Mouse (Mus musculus) adrenal gland, adult 2 months (tissue): ENCODE results near the gene Fbxo9. TPM values are rescaled to one million over a fixed set of nuclear protein-coding genes. Genes with fewer than 3 reads are reported as not detected.
A peak's percentile ranks its signal among the peaks of the same experiment; 100 is the strongest.
"Not testable (repeated sequence)": the region's sequence is repeated elsewhere in the genome, so short reads cannot be mapped to it uniquely, and the experiment has no call there.

Source experiments
- DNase-seq: peaks from one replicate; pipeline ENCODE4 v3.0.0; 2021
- polyA plus RNA-seq: library from polyadenylated mRNA; depleted of rRNA; stranded (reverse); fragments of >200 nt; gene quantifications from 2 replicates; pipeline ENCODE4 v1.2.3, GENCODE M21; 2012
- total RNA-seq, 2 experiments: library from RNA; stranded (reverse); gene quantifications; 2 replicates each; pipeline ENCODE4 v1.2.3; 2021

Gene Fbxo9
- total and polyA plus RNA-seq, 3 experiments, result 82.7 to 100 (median 93.8) TPM

- DNase-seq, result peak; percentile 89
These were observed 711 bp downstream of the Fbxo9 start for GRCm38 (mm10) chr9:78107912-78108795.

- DNase-seq, result no peak
These were observed 1.3 kb downstream of the Fbxo9 start for GRCm38 (mm10) chr9:78107582-78107911.

GRCm38 (mm10) chr9:78106821-78107220 is 2.0 kb downstream of the Fbxo9 start:
- DNase-seq, result peak; percentile 10

GRCm38 (mm10) chr9:78105501-78105932 is 3.3 kb downstream of the Fbxo9 start:
- DNase-seq, result no peak

- peak; percentile 74 for DNase-seq
These were observed 3.9 kb downstream of the Fbxo9 start for GRCm38 (mm10) chr9:78104973-78105372.

- no peak for DNase-seq
These were observed 4.8 kb downstream of the Fbxo9 start for GRCm38 (mm10) chr9:78103965-78104560.

- no peak for DNase-seq
These were observed 7.4 kb downstream of the Fbxo9 start for GRCm38 (mm10) chr9:78101431-78101830.

- no peak for DNase-seq
These were observed 7.9 kb downstream of the Fbxo9 start for GRCm38 (mm10) chr9:78100956-78101355.

- DNase-seq, result no peak
These were observed 12.5 kb downstream of the Fbxo9 start for GRCm38 (mm10) chr9:78096376-78096775.

GRCm38 (mm10) chr9:78095686-78096085 is 13.2 kb downstream of the Fbxo9 start:
- DNase-seq, result no peak

GRCm38 (mm10) chr9:78090596-78090995 is 18.3 kb downstream of the Fbxo9 start:
- no peak for DNase-seq

GRCm38 (mm10) chr9:78089906-78090305 is 19.0 kb downstream of the Fbxo9 start:
- no peak for DNase-seq

- DNase-seq, result no peak
These were observed 19.9 kb downstream of the Fbxo9 start for GRCm38 (mm10) chr9:78088971-78089370.

GRCm38 (mm10) chr9:78088521-78088920 is 20.3 kb downstream of the Fbxo9 start:
- DNase-seq, result no peak

- no peak for DNase-seq
These were observed 21.1 kb downstream of the Fbxo9 start for GRCm38 (mm10) chr9:78087751-78088150.

GRCm38 (mm10) chr9:78085722-78086287 is 23.1 kb downstream of the Fbxo9 start:
- no peak for DNase-seq

- no peak for DNase-seq
These were observed 24.5 kb downstream of the Fbxo9 start for GRCm38 (mm10) chr9:78084341-78084740.

GRCm38 (mm10) chr9:78081835-78082234 is 27.0 kb downstream of the Fbxo9 start:
- no peak for DNase-seq

- DNase-seq, result no peak
These were observed 30.6 kb downstream of the Fbxo9 start for GRCm38 (mm10) chr9:78078240-78078639.

GRCm38 (mm10) chr9:78075256-78075655 is 33.6 kb downstream of the Fbxo9 start:
- no peak for DNase-seq

GRCm38 (mm10) chr9:78073713-78074340 is 35.0 kb downstream of the Fbxo9 start:
- no peak for DNase-seq

- not testable (repeated sequence) for DNase-seq
These were observed 35.6 kb downstream of the Fbxo9 start for GRCm38 (mm10) chr9:78073291-78073690.

- no peak for DNase-seq
These were observed 37.2 kb downstream of the Fbxo9 start for GRCm38 (mm10) chr9:78071626-78072025.
